Comparison of ENCODE assay signal across 1 mouse cellular context in the genomic region with DNA sequence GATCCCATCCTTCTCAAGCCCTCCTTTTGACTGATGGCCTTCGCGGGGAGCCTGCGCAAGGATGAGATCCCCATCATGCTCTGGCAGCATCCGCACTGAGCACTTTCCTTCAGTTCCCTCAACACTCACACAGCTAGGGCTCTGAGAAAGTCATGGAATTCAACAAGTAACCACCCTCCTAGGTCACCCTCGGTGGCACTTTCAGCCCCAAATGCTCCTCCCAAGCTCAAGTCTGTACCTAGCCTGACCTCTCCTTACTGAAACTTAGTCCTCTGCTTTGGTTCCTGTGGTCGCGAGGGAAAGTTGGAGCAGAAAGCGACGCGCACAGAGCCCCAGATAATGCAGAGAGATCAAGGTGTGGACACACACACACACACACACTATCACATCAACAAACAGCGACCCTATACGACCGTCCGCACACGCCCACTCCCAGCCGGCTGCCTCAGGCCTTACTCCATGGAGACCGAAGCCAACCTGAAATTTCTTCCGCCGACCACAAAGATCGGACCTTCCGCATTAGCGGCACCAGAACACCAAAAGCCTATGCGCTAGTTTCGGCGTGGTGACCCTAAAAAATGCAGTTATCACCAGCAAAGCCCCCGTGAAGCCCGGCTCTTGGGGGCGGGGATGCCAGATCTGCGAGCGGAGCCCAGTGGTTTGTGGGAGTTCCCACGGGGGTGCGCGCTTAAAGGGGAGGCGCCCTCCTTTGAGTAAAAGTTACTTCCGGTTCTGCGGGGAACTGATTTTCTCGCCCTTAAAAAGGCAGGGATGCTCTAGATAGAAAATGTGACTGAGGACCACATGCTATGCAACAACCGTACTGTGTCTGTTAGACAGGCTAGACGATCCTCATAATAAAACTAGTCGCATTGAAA.
TF ChIP-seq lines count a peak whose summit lies in the region.

A gene (minus strand): TSS at position 643 of the 878 bp plus-strand sequence.

TF ChIP-seq in CH12.LX, 34 proteins besides CTCF, POLR2A, EP300 and RAD21 (continued from another document):
- TF ChIP-seq MAZ (IDR thresholded peaks at IDR 0.05; ENCODE audit: low read depth, low read length), result peak; percentile 58; the same call in 1 of the 2 replicates
- TF ChIP-seq CHD1 (IDR thresholded peaks at IDR 0.05; ENCODE audit: low read depth, low read length), result 0 out of 2 replicates have a peak, but pooled peaks have one; percentile 45
- no peak for TF ChIP-seq BHLHE40 (IDR thresholded peaks at IDR 0.05; ENCODE audit: low read depth, low read length)
- TF ChIP-seq HCFC1 (IDR thresholded peaks at IDR 0.05; ENCODE audit: low read depth, low read length), result peak; percentile 75
- TF ChIP-seq ELF1 (IDR thresholded peaks at IDR 0.05; ENCODE audit: low read depth, low read length), result peak; percentile 89
- peak; percentile 51; the same call in 1 of the 2 replicates for TF ChIP-seq TCF12 (IDR thresholded peaks at IDR 0.05; ENCODE audit: low read depth, low read length)
- TF ChIP-seq POLR2AphosphoS2 (IDR thresholded peaks at IDR 0.05; ENCODE audit: low read depth, low read length), result no peak
- TF ChIP-seq JUND (conservative IDR thresholded peaks at IDR 0.05; ENCODE audit: low read depth, low read length), result no peak; the same call in 1 of the 2 replicates
- peak; percentile 38; the same call in 1 of the 2 replicates for TF ChIP-seq NELFE (IDR thresholded peaks at IDR 0.05; ENCODE audit: low read depth, low read length)
- 0 out of 2 replicates have a peak, but pooled peaks have one; percentile 64 for TF ChIP-seq UBTF (IDR thresholded peaks at IDR 0.05; ENCODE audit: low read depth, low read length)
- TF ChIP-seq IRF4 (IDR thresholded peaks at IDR 0.05; ENCODE audit: low read depth, low read length), result peak; percentile 53; the same call in 1 of the 2 replicates
TF ChIP-seq in CH12.LX: peak in this region for 18.
